Mouse (Mus musculus) kidney, adult 2 months (tissue): ENCODE measurements at regions not wholly inside any gene's neighbourhood (a gene's known extent, or its start where the extent isn't known, plus 50 kb on each side); places are given as distances from the start of the nearest gene placed in this dataset.
A peak's percentile ranks its signal among the peaks of the same experiment; 100 is the strongest.

ENCODE experiments used
- DNase-seq: peaks from one replicate; pipeline ENCODE4 v3.0.0; 2021
- H3K27ac ChIP-seq: fragments of 200-500 bp; 2 replicates; pipeline ENCODE4 v1.5.1; 2012; ENCODE audit warnings: low read depth, low read length, control low read depth, inconsistent platforms; ENCODE audit not compliant: insufficient read depth
- H3K27me3 ChIP-seq: fragments of 200-500 bp; replicated peaks from 2 replicates; pipeline ENCODE4 v1.6.1; 2012; ENCODE audit warnings: mild to moderate bottlenecking, moderate library complexity, low read length, inconsistent platforms; ENCODE audit not compliant: control insufficient read depth, insufficient read depth
- H3K36me3 ChIP-seq: fragments of 200-500 bp; 2 replicates; pipeline ENCODE4 v1.6.1; 2012; ENCODE audit warnings: mild to moderate bottlenecking, moderate library complexity, low read length, inconsistent platforms; ENCODE audit not compliant: control insufficient read depth, insufficient read depth
- H3K4me1 ChIP-seq: fragments of 200-500 bp; 2 replicates; pipeline ENCODE4 v1.6.1; 2011; ENCODE audit warnings: low read length; ENCODE audit not compliant: control insufficient read depth, insufficient read depth
- H3K4me3 ChIP-seq: fragments of 200-500 bp; 2 replicates; pipeline ENCODE4 v1.5.1; 2011; ENCODE audit warnings: mild to moderate bottlenecking, low read depth, low read length, control low read depth; ENCODE audit not compliant: insufficient read depth
- CTCF ChIP-seq: fragments of 200-500 bp; conservative IDR thresholded peaks from 2 replicates; pipeline ENCODE4 v1.5.1; 2011; ENCODE audit warnings: low read depth, mild to moderate bottlenecking, control low read depth, low read length, moderate library complexity, mixed read lengths; ENCODE audit not compliant: insufficient read depth, insufficient read length
- POLR2A ChIP-seq: fragments of 200-500 bp; IDR thresholded peaks from one replicate; pipeline ENCODE4 v1.6.1; 2011; ENCODE audit warnings: low read depth, low read length, control low read depth
- WGBS: fragments of 180-500 bp; shearing (Covaris S2); methylation state at CpG from one replicate; pipeline ENCODE4 v1.1.7; 2018; 5-methylcytosine and 5-hydroxymethylcytosine counted together

- Histone ChIP-seq H3K4me3 (no peak overlapping the region), H3K36me3 (no peaks in the 10 kb centered on the region), H3K4me1 (peaks cover 28% of the 10 kb centered on the region), H3K27me3 (no peaks in the 10 kb centered on the region), H3K27ac (peak overlapping the region; percentile 98)
- TF ChIP-seq POLR2A (no peak), CTCF (no peak)
- 29% methylated on average over 2 of the region's 2 CpGs for WGBS
- peak; percentile 82 for DNase-seq
Measured at GRCm38 (mm10) chr10:122613891-122614290, 64.7 kb upstream of the Ppm1h start.

GRCm38 (mm10) chr10:122614720-122615119, 63.8 kb upstream of the Ppm1h start:
- peaks cover 30% of the 10 kb centered on the region for H3K4me1 ChIP-seq
- WGBS, result 52% methylated on average over 3 of the region's 3 CpGs
- H3K36me3 ChIP-seq, result no peaks in the 10 kb centered on the region
- H3K4me3 ChIP-seq, result no peak overlapping the region
- no peak for DNase-seq
- TF ChIP-seq POLR2A (no peak), CTCF (no peak)
- peak overlapping the region; percentile 98 for H3K27ac ChIP-seq
- H3K27me3 ChIP-seq, result no peaks in the 10 kb centered on the region

- H3K4me3 ChIP-seq, result no peak overlapping the region
- peaks cover 30% of the 10 kb centered on the region for H3K4me1 ChIP-seq
- TF ChIP-seq POLR2A (no peak), CTCF (no peak)
- no peak for DNase-seq
- H3K36me3 ChIP-seq, result no peaks in the 10 kb centered on the region
- 96% methylated on average over 12 of the region's 12 CpGs for WGBS
- H3K27ac ChIP-seq, result no peak overlapping the region
- no peaks in the 10 kb centered on the region for H3K27me3 ChIP-seq
Measured at GRCm38 (mm10) chr10:122615658-122616057, 62.9 kb upstream of the Ppm1h start.

GRCm38 (mm10) chr10:122616385-122616784, 62.2 kb upstream of the Ppm1h start:
- H3K4me1 ChIP-seq, result peaks cover 30% of the 10 kb centered on the region
- TF ChIP-seq CTCF (no peak), POLR2A (no peak)
- 73% methylated on average over 6 of the region's 6 CpGs for WGBS
- H3K27ac ChIP-seq, result no peak overlapping the region
- no peaks in the 10 kb centered on the region for H3K27me3 ChIP-seq
- no peaks in the 10 kb centered on the region for H3K36me3 ChIP-seq
- H3K4me3 ChIP-seq, result no peak overlapping the region
- DNase-seq, result no peak

GRCm38 (mm10) chr10:122618854-122619253, 59.7 kb upstream of the Ppm1h start:
- Histone ChIP-seq H3K27ac (peak overlapping the region; percentile 43), H3K4me3 (no peak overlapping the region), H3K27me3 (no peaks in the 10 kb centered on the region), H3K36me3 (no peaks in the 10 kb centered on the region), H3K4me1 (peaks cover 22% of the 10 kb centered on the region)
- WGBS, result 38% methylated on average over 3 of the region's 3 CpGs
- TF ChIP-seq POLR2A (no peak), CTCF (no peak)
- no peak for DNase-seq

GRCm38 (mm10) chr10:122619406-122620116, 59.0 kb upstream of the Ppm1h start:
- DNase-seq, result no peak
- Histone ChIP-seq H3K27me3 (no peaks in the 10 kb centered on the region), H3K27ac (no peak overlapping the region), H3K36me3 (no peaks in the 10 kb centered on the region), H3K4me1 (peaks cover 16% of the 10 kb centered on the region; the same call in 1 of the 2 replicates), H3K4me3 (no peak overlapping the region)
- TF ChIP-seq CTCF, result no peak
- no peak for TF ChIP-seq POLR2A
- WGBS, result 61% methylated on average over 16 of the region's 16 CpGs
